Mouse (Mus musculus) kidney, postnatal 0 days (tissue): Measurements from ENCODE around the gene Gpatch2. TPM values are rescaled to one million over a fixed set of nuclear protein-coding genes. Genes with fewer than 3 reads are reported as not detected.

Experiments used
- ATAC-seq: fragments of 200-750 bp; cut with Nextera tagmentation; replicated peaks from 2 replicates; pipeline ENCODE4 v1.8.0; 2017; ENCODE audit warnings: low read depth, moderate number of reproducible peaks, moderate TSS enrichment, moderate library complexity; ENCODE audit not compliant: low FRiP score
- DNase-seq: peaks from one replicate; pipeline ENCODE4 v3.0.0-alpha.2; 2016; ENCODE audit warnings: low spot score
- H3K27ac ChIP-seq: fragments of 300-500 bp; sonication (generic); 2 replicates; pipeline ENCODE4 v1.5.1; 2014; ENCODE audit warnings: mild to moderate bottlenecking
- H3K27me3 ChIP-seq: fragments of 300-500 bp; sonication (generic); 2 replicates; pipeline ENCODE4 v1.6.1; 2014; ENCODE audit warnings: low read length, mixed read lengths; ENCODE audit not compliant: insufficient read depth
- H3K36me3 ChIP-seq: fragments of 300-500 bp; sonication (generic); 2 replicates; pipeline ENCODE4 v1.6.1; 2014; ENCODE audit warnings: low read length, mixed read lengths; ENCODE audit not compliant: insufficient read depth
- H3K4me1 ChIP-seq: fragments of 300-500 bp; sonication (generic); replicated peaks from 2 replicates; pipeline ENCODE4 v1.6.1; 2014; ENCODE audit warnings: antibody characterized with exemption, low read length, mixed read lengths; ENCODE audit not compliant: insufficient read depth
- H3K4me2 ChIP-seq: fragments of 300-500 bp; sonication (generic); 2 replicates; pipeline ENCODE4 v1.6.1; 2014; ENCODE audit warnings: mild to moderate bottlenecking, low read length, moderate library complexity, mixed read lengths
- H3K4me3 ChIP-seq: fragments of 300-500 bp; sonication (generic); replicated peaks from 2 replicates; pipeline ENCODE4 v1.5.1; 2014; ENCODE audit warnings: low read depth, low read length
- H3K9ac ChIP-seq: fragments of 300-500 bp; sonication (generic); 2 replicates; pipeline ENCODE4 v1.6.1; 2014; ENCODE audit warnings: low read depth, low read length
- H3K9me3 ChIP-seq: fragments of 300-500 bp; sonication (generic); replicated peaks from 2 replicates; pipeline ENCODE4 v1.6.1; 2016; ENCODE audit warnings: low read length, inconsistent platforms, mixed read lengths
- CTCF ChIP-seq: IDR thresholded peaks from 2 replicates; pipeline ENCODE4 v1.5.1; 2016; ENCODE audit warnings: antibody characterized with exemption, low read depth, mild to moderate bottlenecking, moderate library complexity
- WGBS: fragments of 180-500 bp; shearing (Covaris S2); extraction: QIAGEN DNeasy Blood & Tissue Kit; methylation state at CpG from one replicate; pipeline ENCODE4 v1.1.7; 2014; 5-methylcytosine and 5-hydroxymethylcytosine counted together
- polyA plus RNA-seq: library from polyadenylated mRNA; unstranded; fragments of >200 nt; fragmentation: Nextera tagmentation; extraction: Ambion mirVana; gene quantifications from 2 replicates; pipeline ENCODE4 v1.2.1, GENCODE M21; 2015

The Gpatch2 gene
- polyA plus RNA-seq, 1 experiment from 2014 or later = 11.8 TPM

DNA sequence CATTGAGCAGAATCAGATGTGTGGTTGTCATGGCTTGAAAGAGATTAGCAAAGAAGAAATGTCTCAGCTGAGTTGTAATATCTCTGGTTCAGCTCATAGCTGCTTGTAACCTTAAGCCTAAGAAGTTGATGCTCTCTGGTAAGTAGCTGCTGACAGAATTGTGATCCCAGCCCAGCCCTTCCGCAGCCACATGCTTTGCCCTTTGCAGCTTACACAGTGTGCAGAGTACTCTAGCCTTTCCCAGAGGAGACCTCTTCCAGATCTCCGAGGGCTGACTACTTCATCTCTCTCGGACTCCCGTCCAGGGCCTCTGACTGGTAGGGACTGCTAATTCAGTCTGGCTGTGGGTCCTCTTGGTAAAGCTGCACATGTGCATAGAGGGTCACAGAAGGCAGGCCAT, 92.0 kb downstream of the Gpatch2 start:
- DNase-seq = no peak
- Histone ChIP-seq H3K9ac (no peak overlapping the region), H3K4me2 (no peak overlapping the region), H3K4me3 (no peak overlapping the region), H3K4me1 (no peaks in the 10 kb centered on the region), H3K9me3 (no peaks in the 10 kb centered on the region), H3K36me3 (peaks cover 4% of the 10 kb centered on the region; the same call in 1 of the 2 replicates), H3K27ac (no peak overlapping the region), H3K27me3 (no peaks in the 10 kb centered on the region)
- no peak for TF ChIP-seq CTCF
- 89% methylated on average over 4 of the region's 4 CpGs for WGBS
- ATAC-seq = no peak

DNA sequence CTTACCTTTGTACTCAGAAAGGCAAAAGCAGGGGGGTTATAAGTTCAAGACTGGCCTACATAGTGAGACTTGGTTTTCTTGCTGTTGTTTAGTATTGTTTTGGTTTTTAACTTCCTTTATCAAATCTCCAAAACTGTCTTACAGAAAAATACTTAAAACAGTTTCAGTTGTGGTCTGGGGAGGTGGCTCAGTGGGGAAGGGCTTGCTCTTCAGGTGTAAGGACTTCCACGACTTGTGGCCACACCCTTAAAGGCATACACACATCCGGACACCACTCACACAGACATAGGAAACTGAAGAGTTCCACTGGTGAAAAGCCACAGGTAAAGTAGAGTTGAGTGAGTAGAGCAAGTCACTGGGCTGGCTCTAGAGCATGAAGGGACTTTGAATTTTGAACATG, 93.2 kb downstream of the Gpatch2 start:
- Histone ChIP-seq H3K9ac (no peak overlapping the region), H3K36me3 (peaks cover 4% of the 10 kb centered on the region; the same call in 1 of the 2 replicates), H3K4me3 (no peak overlapping the region), H3K27me3 (no peaks in the 10 kb centered on the region), H3K4me1 (no peaks in the 10 kb centered on the region), H3K4me2 (no peak overlapping the region), H3K9me3 (no peaks in the 10 kb centered on the region), H3K27ac (no peak overlapping the region)
- TF ChIP-seq CTCF = no peak
- DNase-seq (no peak), ATAC-seq (no peak)
- WGBS = 92% methylated on average over 2 of the region's 2 CpGs

DNA sequence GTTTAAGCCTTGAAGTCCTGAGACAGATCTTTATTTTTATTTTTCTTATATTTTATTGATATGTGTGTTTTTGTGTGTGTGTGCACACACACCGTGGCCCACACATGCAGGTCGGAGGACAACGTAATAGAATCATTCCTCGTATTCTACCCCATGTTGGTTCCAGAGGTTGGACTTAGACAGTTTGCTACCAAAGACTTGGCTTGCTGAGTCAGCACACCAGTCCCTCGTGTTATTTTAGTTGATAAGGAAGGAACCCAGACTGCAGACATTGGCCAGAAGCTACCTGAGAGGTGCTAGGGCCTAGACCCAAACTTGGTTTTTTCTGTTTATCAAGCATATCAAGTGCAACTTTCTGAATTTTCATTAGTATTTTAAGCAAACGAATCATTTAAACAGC, 95.8 kb downstream of the Gpatch2 start:
- DNase-seq (no peak), ATAC-seq (no peak)
- Histone ChIP-seq H3K9ac (no peak overlapping the region), H3K27me3 (no peaks in the 10 kb centered on the region), H3K4me2 (no peak overlapping the region), H3K27ac (no peak overlapping the region), H3K36me3 (peaks cover 2% of the 10 kb centered on the region; the same call in 1 of the 2 replicates), H3K9me3 (no peaks in the 10 kb centered on the region), H3K4me3 (no peak overlapping the region), H3K4me1 (no peaks in the 10 kb centered on the region)
- 86% methylated on average over 6 of the region's 6 CpGs for WGBS
- no peak for TF ChIP-seq CTCF

DNA sequence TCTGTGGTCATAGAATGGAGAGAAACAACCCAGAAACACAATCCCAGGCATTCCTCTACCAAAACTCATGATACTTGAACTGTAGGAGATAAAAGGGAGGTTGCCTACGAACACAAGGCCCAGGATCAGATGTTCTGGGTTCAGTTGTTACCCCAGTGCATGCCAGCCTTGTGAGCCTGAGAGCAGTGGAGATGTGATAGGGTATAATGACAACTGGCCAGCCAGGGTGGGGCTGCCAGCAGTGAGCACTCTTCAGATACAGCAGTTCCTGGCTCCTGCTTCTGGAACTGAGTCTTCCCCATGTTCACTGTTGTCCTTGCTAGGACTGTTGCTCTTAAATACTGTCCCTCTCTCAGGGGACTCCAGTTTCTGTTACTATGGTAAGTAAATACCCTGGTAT, 98.0 kb downstream of the Gpatch2 start:
- Histone ChIP-seq H3K4me1 (no peaks in the 10 kb centered on the region), H3K27me3 (no peaks in the 10 kb centered on the region), H3K9ac (no peak overlapping the region), H3K9me3 (no peaks in the 10 kb centered on the region), H3K4me3 (no peak overlapping the region), H3K27ac (no peak overlapping the region), H3K36me3 (no peaks in the 10 kb centered on the region), H3K4me2 (no peak overlapping the region)
- 80% methylated on average over 1 of the region's 1 CpGs for WGBS
- no peak for DNase-seq
- no peak for TF ChIP-seq CTCF
- no peak for ATAC-seq

DNA sequence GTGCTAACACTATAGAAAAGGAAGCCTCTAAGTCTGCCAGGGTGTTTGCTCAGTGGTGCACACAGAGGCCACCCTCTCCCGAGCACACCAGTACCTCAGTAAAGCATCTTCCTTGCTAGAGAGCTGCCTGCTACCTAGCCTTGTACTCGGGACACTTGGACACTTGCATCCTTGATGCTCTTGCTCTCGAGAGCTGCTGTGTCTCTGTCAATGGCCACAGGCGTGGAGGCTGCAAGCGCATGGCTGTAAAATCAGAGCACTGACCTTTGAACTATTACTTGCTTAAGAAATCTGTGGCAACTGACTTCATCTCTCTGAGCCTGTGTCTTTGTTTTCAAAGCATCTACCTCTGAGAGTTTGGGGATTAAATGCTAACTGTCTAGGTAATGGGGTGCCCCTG, 98.5 kb downstream of the Gpatch2 start:
- Histone ChIP-seq H3K4me2 (no peak overlapping the region), H3K27ac (no peak overlapping the region), H3K27me3 (no peaks in the 10 kb centered on the region), H3K9ac (no peak overlapping the region), H3K4me1 (no peaks in the 10 kb centered on the region), H3K36me3 (no peaks in the 10 kb centered on the region), H3K4me3 (no peak overlapping the region), H3K9me3 (no peaks in the 10 kb centered on the region)
- no peak for TF ChIP-seq CTCF
- ATAC-seq (no peak), DNase-seq (no peak)
- WGBS = 64% methylated on average over 5 of the region's 5 CpGs

DNA sequence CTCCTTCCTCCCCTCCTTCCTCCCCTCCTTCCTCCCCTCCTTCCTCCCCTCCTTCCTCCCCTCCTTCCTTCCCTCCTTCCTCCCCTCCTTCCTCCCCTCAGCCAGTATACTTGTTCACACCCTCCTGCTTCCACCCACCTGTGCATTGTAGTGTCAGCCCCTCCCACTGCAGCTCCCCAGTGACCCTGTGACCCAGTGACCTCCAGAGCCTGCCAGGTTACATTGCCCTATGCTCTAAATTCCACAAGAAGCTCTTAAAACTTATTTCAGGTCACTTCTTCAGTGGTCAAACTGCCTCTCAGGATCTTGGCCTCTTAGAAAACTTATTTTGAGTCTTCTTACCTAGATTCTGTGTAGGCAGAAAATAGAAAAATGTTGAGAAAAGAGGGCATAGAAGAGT, 99.2 kb downstream of the Gpatch2 start:
- ATAC-seq = no peak
- Histone ChIP-seq H3K4me2 (no peak overlapping the region), H3K27ac (no peak overlapping the region), H3K27me3 (no peaks in the 10 kb centered on the region), H3K9me3 (no peaks in the 10 kb centered on the region), H3K4me3 (no peak overlapping the region), H3K9ac (no peak overlapping the region), H3K36me3 (no peaks in the 10 kb centered on the region), H3K4me1 (no peaks in the 10 kb centered on the region)
- DNase-seq = no peak
- no peak for TF ChIP-seq CTCF

DNA sequence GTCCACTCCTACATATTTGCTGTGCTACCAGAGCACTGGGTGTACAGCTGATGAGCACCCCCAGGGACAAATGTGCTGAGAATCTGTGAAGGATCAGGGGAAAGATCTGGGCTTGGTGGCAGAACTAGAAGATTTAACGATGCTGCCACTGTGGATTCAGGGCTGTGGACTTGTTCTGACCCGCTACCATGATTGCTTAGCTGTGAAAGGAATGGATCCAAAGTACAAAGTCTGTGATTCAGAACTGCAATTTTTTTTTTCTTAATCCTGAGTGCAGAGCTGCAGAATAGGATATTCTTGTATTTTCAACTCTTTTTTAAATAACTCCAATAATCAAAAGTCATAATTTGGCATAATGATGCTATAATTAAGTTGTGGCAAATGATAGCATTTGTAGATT, 100.5 kb downstream of the Gpatch2 start:
- Histone ChIP-seq H3K27ac (no peak overlapping the region), H3K4me1 (no peaks in the 10 kb centered on the region), H3K27me3 (no peaks in the 10 kb centered on the region), H3K9ac (no peak overlapping the region), H3K4me3 (no peak overlapping the region), H3K36me3 (no peaks in the 10 kb centered on the region), H3K4me2 (no peak overlapping the region), H3K9me3 (no peaks in the 10 kb centered on the region)
- 88% methylated on average over 2 of the region's 2 CpGs for WGBS
- no peak for ATAC-seq
- DNase-seq = no peak
- TF ChIP-seq CTCF = no peak
